Mouse (Mus musculus): ENCODE measurements around the gene Wfdc16.
"Not testable (repeated sequence)": the region's sequence is repeated elsewhere in the genome, so short reads cannot be mapped to it uniquely, and the experiment has no call there.

Wfdc16 gene

DNA sequence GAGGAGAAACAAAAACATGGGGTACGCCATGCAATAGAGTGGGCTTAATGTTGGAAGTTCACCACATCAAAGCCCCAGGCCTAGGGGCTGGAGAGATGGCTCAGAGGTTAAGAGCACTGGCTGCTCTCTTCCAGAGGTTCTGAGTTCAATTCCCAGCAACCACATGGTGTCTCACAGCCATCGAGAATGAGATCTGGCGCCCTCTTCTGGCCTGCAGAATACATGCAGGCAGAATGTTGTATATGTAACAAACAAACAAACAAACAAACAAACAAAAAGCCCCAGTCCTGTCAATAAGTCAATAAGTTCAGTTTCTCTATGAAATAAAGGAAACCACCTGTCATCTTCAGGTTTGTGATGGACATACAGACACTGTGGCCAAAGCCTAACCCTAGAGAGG is 38.4 kb downstream of the Wfdc16 start:
- no peak for DNase-seq (ENCODE audit: low spot score)

DNA sequence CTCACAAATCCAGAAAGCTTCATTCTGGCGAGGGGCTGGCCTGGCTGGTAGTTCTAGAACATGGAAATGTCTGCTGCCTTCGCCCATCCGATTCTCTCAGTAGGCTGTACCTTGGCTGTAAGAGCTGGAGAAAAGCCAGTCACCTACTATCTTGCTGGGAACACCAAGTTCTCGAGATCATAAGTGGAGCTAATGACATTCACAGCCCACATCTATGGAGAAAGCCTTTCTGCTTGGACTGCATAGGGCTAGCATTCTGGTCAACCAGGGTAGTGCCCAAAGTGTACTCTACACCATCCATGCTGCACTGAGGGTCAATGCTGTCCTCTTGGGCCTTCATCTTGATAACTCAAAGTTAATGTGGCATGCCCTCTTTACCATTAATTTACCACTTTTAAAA is 45.1 kb downstream of the Wfdc16 start, which contains the start of gene Eppin:
Gene Eppin (minus strand): TSS at position 101 of the 400 bp plus-strand sequence.
- no peak for DNase-seq (ENCODE audit: low spot score)

GRCm38 (mm10) chr2:164592014-164592413 is 46.6 kb downstream of the Wfdc16 start:
- no peak for DNase-seq (ENCODE audit: low spot score)

DNA sequence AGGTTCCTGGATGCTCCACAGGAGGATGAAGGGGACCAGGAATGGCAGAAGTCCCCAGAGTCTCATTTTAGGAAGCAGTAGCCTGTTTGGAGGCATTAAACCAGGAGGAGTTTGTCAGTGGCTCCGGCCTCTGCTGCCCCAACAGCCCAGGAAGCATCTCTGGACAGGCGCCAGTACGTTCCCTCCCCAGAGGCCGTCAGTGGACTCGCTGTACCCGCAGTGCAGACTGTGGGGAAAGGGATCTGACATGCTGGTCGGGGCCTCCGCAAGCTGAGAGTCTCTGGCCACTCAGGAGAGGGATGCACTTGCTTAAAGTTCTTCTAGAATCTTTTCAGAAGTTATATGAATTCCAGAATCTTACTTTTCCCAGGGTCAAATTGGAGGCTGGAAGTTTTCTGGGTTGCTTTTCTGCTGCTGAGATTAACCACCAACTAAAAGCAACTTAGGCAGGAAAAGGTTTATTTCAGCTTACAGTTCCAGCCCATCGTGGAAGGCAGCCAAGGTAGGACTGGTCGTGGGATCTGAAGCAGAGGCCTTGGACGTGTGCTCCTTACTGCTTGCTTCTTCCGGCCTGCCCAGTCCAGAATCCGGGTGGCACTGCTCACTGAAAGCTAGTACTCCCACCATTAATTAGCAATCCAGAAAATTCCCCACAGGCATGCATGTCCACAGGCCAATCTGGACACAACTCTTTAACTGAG is 53.4 kb downstream of the Wfdc16 start, which contains the start of gene Wfdc6a:
Gene Wfdc6a (minus strand): TSS at position 423 of the 701 bp plus-strand sequence.
- DNase-seq (ENCODE audit: low spot score) = not testable (repeated sequence)

All from c-Kit-positive CD71-positive TER-119-positive erythroid progenitor cells, embryonic 14.5 days (primary cell).